ENCODE assay signal across 10 mouse cellular contexts in genomic region chr1:157444632-157445300, GRCm38 (mm10). TPM values are rescaled to one million over a fixed set of nuclear protein-coding genes. Genes with fewer than 3 reads are reported as not detected.
DNase-seq lines count a peak whose midpoint lies in the region; ATAC-seq and TF ChIP-seq lines count a peak whose summit lies in the region.
"Had no signal": no experiment of that assay in that cellular context is flagged by ENCODE, and none has a peak within 500 bp of the region (broad histone marks: within the 10 kb centered on the region; RNA-seq: fewer than 3 reads in every experiment).

No protein-coding gene starts in this region.

- peaks cover 90% of the 10 kb centered on the region for H3K4me1 ChIP-seq in forebrain, embryonic 10.5 days
- peaks cover 26% of the 10 kb centered on the region for H3K4me1 ChIP-seq in forebrain, postnatal 0 days (ENCODE audit: insufficient read depth)
- H3K4me1 ChIP-seq in cortical plate, adult 2 months (ENCODE audit: control insufficient read depth, insufficient read depth, low read length) = peaks cover 4% of the 10 kb centered on the region
- H3K4me1 ChIP-seq in limb, embryonic 10.5 days = peaks cover 60% of the 10 kb centered on the region

- ATAC-seq in forebrain, postnatal 0 days = no peak
- ATAC-seq: lung, postnatal 0 days had no signal

- no peak overlapping the region for H3K4me3 ChIP-seq in forebrain, embryonic 10.5 days
- no peak overlapping the region for H3K4me3 ChIP-seq in forebrain, postnatal 0 days (ENCODE audit: low read depth, low read length)
- no peak overlapping the region for H3K4me3 ChIP-seq in layer of hippocampus, adult 2 months
- H3K4me3 ChIP-seq in cortical plate, adult 2 months (ENCODE audit: insufficient read depth, low read length) = no peak overlapping the region
- no peak overlapping the region for H3K4me3 ChIP-seq in limb, embryonic 10.5 days

- 58% methylated on average over 13 of the region's 13 CpGs for WGBS in forebrain, embryonic 10.5 days
- 66% methylated on average over 13 of the region's 13 CpGs for WGBS in forebrain, postnatal 0 days
- 65% methylated on average over 13 of the region's 13 CpGs for WGBS in limb, embryonic 10.5 days

- H3K27me3 ChIP-seq in forebrain, embryonic 10.5 days (ENCODE audit: poor library complexity, severe bottlenecking) = peaks cover 70% of the 10 kb centered on the region
- H3K27me3 ChIP-seq in forebrain, postnatal 0 days (ENCODE audit: insufficient read depth, low read length) = no peaks in the 10 kb centered on the region
- H3K27me3 ChIP-seq in limb, embryonic 10.5 days (ENCODE audit: low read depth, poor library complexity, severe bottlenecking) = peaks cover 23% of the 10 kb centered on the region; the same call in 1 of the 2 replicates

- H3K9ac ChIP-seq in forebrain, postnatal 0 days = no peak overlapping the region

- no peaks in the 10 kb centered on the region for H3K9me3 ChIP-seq in forebrain, embryonic 10.5 days
- no peaks in the 10 kb centered on the region for H3K9me3 ChIP-seq in forebrain, postnatal 0 days (ENCODE audit: low read length)
- H3K9me3 ChIP-seq in limb, embryonic 10.5 days (replicated peaks) = no peaks in the 10 kb centered on the region

- TF ChIP-seq POLR2A in cortical plate, adult 2 months (IDR thresholded peaks at IDR 0.05; ENCODE audit: extremely low read depth, insufficient read depth, low read length) = no peak

- H3K27ac ChIP-seq in forebrain, embryonic 10.5 days = peak overlapping the region; percentile 83
- H3K27ac ChIP-seq in forebrain, postnatal 0 days (ENCODE audit: low read depth, low read length) = no peak overlapping the region
- H3K27ac ChIP-seq in layer of hippocampus, adult 2 months = peak overlapping the region; percentile 96
- peak overlapping the region; percentile 70; the same call in 1 of the 2 replicates for H3K27ac ChIP-seq in cortical plate, adult 2 months (ENCODE audit: insufficient read depth, low read length)
- H3K27ac ChIP-seq in limb, embryonic 10.5 days = no peak overlapping the region

- no peak for DNase-seq in forebrain, embryonic 10.5 days (ENCODE audit: extremely low spot score, low spot score)
- no peak for DNase-seq in forebrain, postnatal 0 days
- no peak for DNase-seq in layer of hippocampus, adult 2 months (ENCODE audit: low spot score in 2 of 2)
- DNase-seq in layer of hippocampus, adult 18-20 months (ENCODE audit: low spot score in 2 of 2) = no peak
- peak; percentile 33 for DNase-seq in limb, embryonic 10.5 days (ENCODE audit: low spot score)
- no peak for DNase-seq in testis, postnatal 14 days (ENCODE audit: low spot score)
- no peak for DNase-seq in adrenal gland, postnatal 4 days (ENCODE audit: low spot score in 2 of 2)
- DNase-seq: layer of hippocampus, adult 9-11 months had no signal

- H3K36me3 ChIP-seq in forebrain, embryonic 10.5 days (replicated peaks) = no peaks in the 10 kb centered on the region
- no peaks in the 10 kb centered on the region for H3K36me3 ChIP-seq in forebrain, postnatal 0 days (ENCODE audit: insufficient read depth)
- H3K36me3 ChIP-seq in limb, embryonic 10.5 days = no peaks in the 10 kb centered on the region

- no peak for TF ChIP-seq CTCF in forebrain, postnatal 0 days (IDR thresholded peaks at IDR 0.05; ENCODE audit: low read depth)
- no peak for TF ChIP-seq CTCF in layer of hippocampus, adult 2 months (conservative IDR thresholded peaks at IDR 0.05)
- TF ChIP-seq CTCF in cortical plate, adult 2 months (IDR thresholded peaks at IDR 0.05; ENCODE audit: extremely low read depth, insufficient read depth, low read length) = no peak

- no peak overlapping the region for H3K4me2 ChIP-seq in forebrain, postnatal 0 days (ENCODE audit: low read depth)

RNA-seq across cellular contexts. Expression of gene Cryzl2, which starts 13.6 kb away (rescaled TPM):
- polyA plus RNA-seq in forebrain, embryonic 10.5 days (2016; fragmentation: Nextera tagmentation; extraction: Ambion mirVana) = 5.5 and 6.7 TPM in 2 replicates
- 9.4 and 12.8 TPM in 2 replicates for total RNA-seq in forebrain, postnatal 0 days (2014; rRNA removed)
- polyA plus RNA-seq in forebrain, postnatal 0 days (2015; fragmentation: Nextera tagmentation; extraction: Ambion mirVana) = 5.6 and 6.9 TPM in 2 replicates
- 1 to 10 TPM; 4.3 to 5.1 TPM for total RNA-seq in layer of hippocampus, adult 2 months (2021)
- total RNA-seq in layer of hippocampus, adult 18-20 months (2021) = 1 to 10 TPM; 5.5 to 5.7 TPM
- polyA plus RNA-seq in cortical plate, adult 2 months (2012; rRNA removed) = 11.7 and 13.8 TPM in 2 replicates
- polyA plus RNA-seq in limb, embryonic 10.5 days (2016; fragmentation: Nextera tagmentation; extraction: Ambion mirVana) = 4.6 and 7.6 TPM in 2 replicates
- total RNA-seq in adrenal gland, postnatal 4 days (2021) = 10 to 100 TPM; 49.0 to 49.2 TPM

RNA-seq across cellular contexts. Expression of gene Rasal2, which starts 32.4 kb away (rescaled TPM):
- 9.5 and 10.2 TPM in 2 replicates for polyA plus RNA-seq in forebrain, embryonic 10.5 days (2016; fragmentation: Nextera tagmentation; extraction: Ambion mirVana)
- 33.6 and 42.1 TPM in 2 replicates for total RNA-seq in forebrain, postnatal 0 days (2014; rRNA removed)
- polyA plus RNA-seq in forebrain, postnatal 0 days (2015; fragmentation: Nextera tagmentation; extraction: Ambion mirVana) = 18.3 and 26.3 TPM in 2 replicates
- total RNA-seq in layer of hippocampus, adult 2 months (2021) = 10 to 100 TPM; 91.1 to 93.7 TPM
- total RNA-seq in layer of hippocampus, adult 18-20 months (2021) = 10 to 100 TPM; 79.0 to 80.8 TPM
- polyA plus RNA-seq in cortical plate, adult 2 months (2012; rRNA removed) = 28.4 and 30.0 TPM in 2 replicates
- polyA plus RNA-seq in limb, embryonic 10.5 days (2016; fragmentation: Nextera tagmentation; extraction: Ambion mirVana) = 5.8 and 6.2 TPM in 2 replicates
- 10 to 100 TPM; 12.2 to 13.6 TPM for total RNA-seq in adrenal gland, postnatal 4 days (2021)

Comparison
In these comparisons a context has a peak if more than half of its experiments do, and no peak if none do; other contexts are left out.
1. H3K27ac ChIP-seq: peak in forebrain, embryonic 10.5 days (single experiment), layer of hippocampus, adult 2 months (single experiment) and cortical plate, adult 2 months (single experiment); none in forebrain, postnatal 0 days (single experiment) and limb, embryonic 10.5 days (single experiment).